Mouse (Mus musculus) ES-E14 (cell line): ENCODE results near the gene Zc3h4. TPM values are rescaled to one million over a fixed set of nuclear protein-coding genes. Genes with fewer than 3 reads are reported as not detected.
A peak's percentile ranks its signal among the peaks of the same experiment; 100 is the strongest.

Source experiments
- DNase-seq: peaks from one replicate; pipeline ENCODE4 v3.0.0-alpha.2; 2013; ENCODE audit warnings: low read depth, low spot score
- H3K27ac ChIP-seq: 2 replicates; pipeline ENCODE4 v1.5.1; 2012; ENCODE audit warnings: low read depth, mild to moderate bottlenecking, low read length, moderate library complexity, mixed read lengths; ENCODE audit not compliant: poor library complexity, insufficient read depth, severe bottlenecking
- H3K36me3 ChIP-seq: 2 replicates; pipeline ENCODE4 v1.6.1; 2012; ENCODE audit warnings: mild to moderate bottlenecking, low read length, moderate library complexity, mixed read lengths; ENCODE audit not compliant: control insufficient read depth, poor library complexity, insufficient read depth, severe bottlenecking
- H3K4me1 ChIP-seq, 2 experiments: fragments of 150-350 bp in 1 of 2; sonication (generic) in 1 of 2; 2 replicates each; pipeline ENCODE4 v1.6.1; 2012; ENCODE audit warnings: low read length in 2 of 2, mild to moderate bottlenecking in 1 of 2, mixed read lengths in 1 of 2; ENCODE audit not compliant: control insufficient read depth in 2 of 2, insufficient read depth in 2 of 2, poor library complexity in 1 of 2
- H3K4me3 ChIP-seq, 2 experiments: fragments of 150-350 bp in 1 of 2; sonication (generic) in 1 of 2; 2 replicates each; pipeline ENCODE4 v1.5.1; 2012; ENCODE audit warnings: low read length in 2 of 2, low read depth in 1 of 2, mild to moderate bottlenecking in 1 of 2, mixed read lengths in 1 of 2; ENCODE audit not compliant: insufficient read depth in 1 of 2, poor library complexity in 1 of 2, severe bottlenecking in 1 of 2
- H3K9ac ChIP-seq: 2 replicates; pipeline ENCODE4 v1.6.1; 2012; ENCODE audit warnings: low read depth, mild to moderate bottlenecking, low read length, mixed read lengths; ENCODE audit not compliant: poor library complexity, insufficient read depth, severe bottlenecking
- H3K9me3 ChIP-seq: fragments of 150-350 bp; sonication (generic); 2 replicates; pipeline ENCODE4 v1.6.1; 2012; ENCODE audit warnings: low read depth, mild to moderate bottlenecking, low read length; ENCODE audit not compliant: control insufficient read depth, insufficient read depth
- CHD2 ChIP-seq: IDR thresholded peaks from 2 replicates; pipeline ENCODE4 v1.6.1; 2014; ENCODE audit warnings: mild to moderate bottlenecking, low read depth, low read length, inconsistent platforms
- HCFC1 ChIP-seq: IDR thresholded peaks from 2 replicates; pipeline ENCODE4 v1.6.1; 2012; ENCODE audit warnings: low read length, inconsistent platforms, borderline replicate concordance; ENCODE audit not compliant: insufficient read depth
- MAFK ChIP-seq: IDR thresholded peaks from 2 replicates; pipeline ENCODE4 v1.6.1; 2014; ENCODE audit warnings: mild to moderate bottlenecking, low read depth, low read length, inconsistent platforms; ENCODE audit not compliant: insufficient read depth
- ZC3H11A ChIP-seq: IDR thresholded peaks from 2 replicates; pipeline ENCODE4 v1.6.1; 2012; ENCODE audit warnings: low read depth, mild to moderate bottlenecking, inconsistent platforms, low read length, borderline replicate concordance
- ZNF384 ChIP-seq: IDR thresholded peaks from 2 replicates; pipeline ENCODE4 v1.6.1; 2012; ENCODE audit warnings: low read depth, low read length, inconsistent platforms
- in situ Hi-C, 2 experiments: fragments of 600-800 bp; cut with MboI; formaldehyde crosslinking; loops; one replicate each; pipeline ENCODE4 v1.15.1; 2025; ENCODE audit warnings: low sequenced_read_pairs in 2 of 2, inconsistent platforms in 1 of 2; ENCODE audit not compliant: unreplicated experiment in 2 of 2
- total RNA-seq: library from RNA; depleted of rRNA; stranded (reverse); fragments of 300-350 nt; gene quantifications from 2 replicates; pipeline ENCODE4 v1.2.3, GENCODE M21; 2012

Zc3h4 gene
- total RNA-seq, 1 experiment, result 43.7 TPM

- no peaks in the 10 kb centered on the region for H3K9me3 ChIP-seq
- H3K4me3 ChIP-seq, result no peak overlapping the region
- H3K36me3 ChIP-seq, result peaks cover 14% of the 10 kb centered on the region
- DNase-seq, result no peak
- H3K9ac ChIP-seq, result no peak overlapping the region
- H3K4me1 ChIP-seq, result peaks cover 5 to 15% of the 10 kb centered on the region in 2 experiments; a peak in 2 of 4 replicates
- H3K27ac ChIP-seq, result no peak overlapping the region
- no peak for TF ChIP-seq ZNF384
- no peak for TF ChIP-seq MAFK
- TF ChIP-seq ZC3H11A, result no peak
- no peak for TF ChIP-seq CHD2
- TF ChIP-seq HCFC1, result no peak
- in situ Hi-C loops, result no loop called here
These were observed 12.2 kb downstream of the Zc3h4 start for GRCm38 (mm10) chr7:16412930-16413329.

- Histone ChIP-seq H3K4me3 (no peak overlapping the region), H3K27ac (no peak overlapping the region), H3K9me3 (no peaks in the 10 kb centered on the region), H3K36me3 (peaks cover 29% of the 10 kb centered on the region), H3K4me1 (peaks cover 5 to 15% of the 10 kb centered on the region in 2 experiments; a peak in 2 of 4 replicates), H3K9ac (no peak overlapping the region)
- TF ChIP-seq ZNF384 (no peak), MAFK (peak; percentile 56; the same call in 1 of the 2 replicates), HCFC1 (no peak), ZC3H11A (no peak)
- peak; percentile 13 for DNase-seq
- in situ Hi-C loops, result no loop called here
These were observed 14.7 kb downstream of the Zc3h4 start for GRCm38 (mm10) chr7:16415426-16415825.

- H3K27ac ChIP-seq, result no peak overlapping the region; the same call in 1 of the 2 replicates
- H3K9me3 ChIP-seq, result no peaks in the 10 kb centered on the region
- peaks cover 5 to 12% of the 10 kb centered on the region in 2 experiments; a peak in 2 of 4 replicates for H3K4me1 ChIP-seq
- H3K4me3 ChIP-seq, result no peak overlapping the region
- peaks cover 45% of the 10 kb centered on the region for H3K36me3 ChIP-seq
- TF ChIP-seq MAFK (no peak), ZNF384 (no peak), ZC3H11A (no peak), CHD2 (no peak), HCFC1 (no peak)
- no peak overlapping the region for H3K9ac ChIP-seq
- in situ Hi-C loops, result no loop called here
- DNase-seq, result no peak
These were observed 16.5 kb downstream of the Zc3h4 start for GRCm38 (mm10) chr7:16417141-16417771.

GRCm38 (mm10) chr7:16418713-16419112, 18.0 kb downstream of the Zc3h4 start:
- Histone ChIP-seq H3K4me3 (no peak overlapping the region), H3K9me3 (no peaks in the 10 kb centered on the region), H3K4me1 (peaks cover 5 to 6% of the 10 kb centered on the region in 2 experiments; a peak in 2 of 4 replicates), H3K36me3 (peaks cover 48% of the 10 kb centered on the region), H3K9ac (no peak overlapping the region), H3K27ac (no peak overlapping the region)
- no peak for DNase-seq
- in situ Hi-C loops, result no loop called here
- TF ChIP-seq ZNF384 (no peak), MAFK (no peak), ZC3H11A (no peak), HCFC1 (no peak), CHD2 (no peak)
